Mouse (Mus musculus): ENCODE results near the gene Ankrd12. TPM values are rescaled to one million over a fixed set of nuclear protein-coding genes. Genes with fewer than 3 reads are reported as not detected.

Gene Ankrd12
- total RNA-seq, 2 experiments from 2014 or later = 146 to 153 TPM

DNA sequence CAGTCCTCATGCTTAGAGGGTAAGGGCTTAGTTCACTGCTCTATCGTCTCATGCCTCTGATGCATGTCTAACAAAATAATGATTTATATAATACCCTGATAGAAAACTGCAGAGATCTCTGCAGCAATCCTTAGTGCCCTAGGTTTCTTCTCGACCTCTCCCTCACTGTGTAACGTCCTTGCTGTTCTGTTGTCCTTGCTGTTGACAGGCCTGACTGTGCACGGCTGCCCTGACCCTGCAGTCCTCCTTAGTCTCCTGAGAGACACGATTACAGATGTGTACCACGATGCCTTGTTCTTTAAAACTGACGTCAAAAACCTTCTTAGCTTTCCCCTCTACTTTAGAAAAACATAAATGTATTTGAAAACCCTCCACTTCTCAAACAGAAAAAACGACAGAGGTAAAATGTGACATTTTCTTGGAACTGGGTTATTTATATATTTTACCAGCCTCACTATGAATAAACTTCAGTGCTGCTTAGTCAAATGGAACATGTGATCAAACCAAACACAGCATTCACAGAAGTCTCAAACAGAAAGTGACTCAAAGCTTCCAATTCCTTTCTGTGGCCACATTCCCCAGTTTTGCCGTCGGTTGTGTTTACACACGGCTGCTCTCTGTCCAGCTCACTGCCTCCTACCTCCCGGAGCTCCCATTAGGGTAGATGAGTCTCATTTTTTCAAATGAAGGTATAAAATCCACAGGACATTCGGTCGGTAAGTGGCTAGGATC, 137.3 kb downstream of the Ankrd12 start:
- intact Hi-C loops (cut with DNase I) = no loop called here
- DNase-seq = no peak

DNA sequence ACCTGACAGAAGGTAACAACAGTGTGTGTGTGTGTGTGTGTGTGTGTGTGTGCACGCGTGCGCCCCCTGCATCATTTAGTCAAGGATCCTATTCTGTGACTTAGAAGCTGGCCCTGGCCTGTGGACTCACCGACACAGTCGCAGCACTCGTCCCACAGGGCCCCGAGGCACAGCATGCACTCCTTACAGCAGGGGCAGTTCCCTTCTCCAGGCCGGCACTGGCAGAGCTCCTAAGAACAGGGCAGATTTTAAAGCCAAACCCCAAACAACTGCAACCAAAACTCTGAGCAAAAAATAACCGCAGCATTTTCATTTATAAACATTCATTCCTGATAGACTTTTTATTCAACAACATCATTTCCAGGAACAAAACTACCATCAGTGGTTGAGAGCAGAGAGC, 139.2 kb downstream of the Ankrd12 start:
- DNase-seq = no peak
- intact Hi-C loops (cut with DNase I) = no loop called here

DNA sequence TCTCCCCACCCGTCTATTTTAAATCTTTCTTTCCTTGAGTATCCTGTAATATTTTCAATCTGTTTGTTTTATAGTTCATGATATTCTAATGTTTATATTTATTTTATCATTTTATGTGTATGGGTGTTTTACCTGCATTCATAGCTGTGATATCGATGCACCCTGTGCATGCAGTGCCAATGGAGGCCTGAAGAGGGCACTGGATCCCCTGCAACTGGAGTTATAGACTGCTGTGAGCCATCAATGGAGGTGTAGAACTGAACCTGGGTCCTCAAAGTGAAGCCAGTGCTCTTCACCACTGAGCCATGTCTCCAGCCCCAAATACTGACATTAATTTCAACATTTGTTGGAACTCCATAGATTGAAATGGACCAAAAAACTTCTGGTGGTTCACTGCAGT, 143.1 kb downstream of the Ankrd12 start:
- no peak for DNase-seq
- intact Hi-C loops (cut with DNase I) = no loop called here

DNA sequence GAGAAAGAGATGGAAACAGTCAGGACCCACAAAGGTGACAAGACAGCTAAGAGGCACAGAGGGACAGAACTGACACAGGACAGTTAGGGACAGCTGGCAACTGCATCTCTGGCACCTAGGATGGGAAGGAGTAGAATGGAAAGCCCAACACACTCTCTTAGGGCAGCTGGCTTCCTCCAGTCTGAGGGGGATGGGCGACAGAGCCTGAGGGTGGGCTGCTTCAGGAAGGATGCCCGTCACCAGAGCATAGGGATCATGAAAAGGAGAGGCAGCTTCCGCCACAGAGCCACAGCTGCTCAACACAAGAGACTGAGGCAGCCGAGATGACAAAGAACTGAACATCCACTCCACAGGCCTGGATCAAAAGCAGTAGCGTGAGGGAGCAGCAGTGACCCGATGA, 145.4 kb downstream of the Ankrd12 start:
- intact Hi-C loops (cut with DNase I) = no loop called here
- peak; percentile 48 for DNase-seq

DNA sequence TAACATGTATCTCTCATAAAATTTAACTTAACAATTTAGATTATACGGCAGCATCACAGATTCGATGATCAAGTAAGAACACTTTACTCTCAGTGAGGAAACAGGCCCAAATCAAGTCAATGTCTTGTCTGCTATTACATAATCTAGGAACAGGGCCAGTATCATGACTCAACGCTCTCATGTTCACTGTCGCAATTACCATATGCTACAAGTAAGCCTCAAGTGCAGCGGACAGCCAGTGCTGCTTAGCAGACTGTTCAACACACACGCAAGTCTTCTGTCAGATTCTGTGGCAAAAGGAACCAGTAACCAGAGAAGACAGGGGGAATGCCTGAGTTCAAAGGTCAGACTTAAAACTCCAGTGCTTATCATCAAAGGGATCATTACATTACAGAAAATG, 145.9 kb downstream of the Ankrd12 start:
- no peak for DNase-seq
- intact Hi-C loops (cut with DNase I) = no loop called here

DNA sequence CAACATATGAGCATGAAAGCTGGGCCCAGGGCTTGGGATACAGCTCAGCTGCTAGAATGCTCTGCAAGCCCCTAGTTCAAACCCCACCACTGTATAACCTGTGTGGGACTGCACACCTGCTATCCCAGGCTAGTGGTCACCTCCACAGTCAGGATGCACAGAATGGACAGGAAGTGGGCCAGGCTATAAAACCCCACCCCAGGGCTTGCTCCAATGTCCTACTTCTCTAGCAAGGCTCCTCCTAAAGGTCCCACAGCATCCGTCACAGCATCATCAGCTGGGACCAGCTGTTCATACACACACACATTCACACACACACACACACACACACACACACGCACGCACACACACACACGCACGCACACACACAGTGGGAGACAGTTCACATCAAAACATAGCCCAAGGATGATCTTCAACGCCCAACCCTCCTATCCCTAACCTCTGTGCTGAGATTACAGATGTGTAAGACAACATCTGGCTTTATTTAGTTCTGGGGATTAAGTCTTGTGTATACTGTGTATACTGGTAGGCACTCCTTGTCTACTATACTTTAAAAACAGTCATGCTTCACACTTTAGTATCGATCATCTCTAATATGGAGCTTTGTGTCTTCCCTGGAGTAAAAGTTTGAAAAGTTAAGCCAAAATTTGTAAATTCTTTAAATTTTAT, 146.6 kb downstream of the Ankrd12 start:
- intact Hi-C loops (cut with DNase I) = no loop called here
- no peak for DNase-seq

DNA sequence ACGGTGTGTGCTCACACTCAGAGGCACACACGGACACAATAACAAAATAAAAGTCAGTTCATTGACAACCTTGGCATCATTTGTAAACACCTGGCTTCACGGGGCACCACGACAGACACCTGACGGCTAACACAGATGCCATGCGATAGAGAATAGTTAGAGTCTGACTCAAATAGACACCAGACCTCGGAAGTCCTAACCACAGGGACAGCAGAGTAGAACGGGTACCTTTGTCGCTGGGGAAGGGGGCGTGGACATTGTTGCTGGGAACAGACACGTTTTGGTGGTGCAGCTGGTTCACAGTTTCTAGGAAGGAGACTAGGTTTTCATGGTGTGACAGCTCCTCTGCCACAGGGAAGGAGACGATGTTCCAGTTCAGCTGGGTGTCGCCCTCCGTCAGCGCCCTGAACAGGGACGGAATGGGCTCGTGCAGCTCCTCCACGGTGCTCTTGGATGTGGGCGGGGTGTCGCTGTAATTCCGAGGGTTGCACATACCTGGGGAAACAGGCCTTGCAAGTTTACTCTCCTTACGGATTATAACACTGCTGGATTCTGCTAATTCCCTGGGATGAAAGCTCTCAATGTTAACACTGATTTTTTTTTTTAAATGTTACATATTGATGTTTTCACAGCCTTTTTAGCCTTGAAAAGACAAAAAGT, 147.4 kb downstream of the Ankrd12 start:
- intact Hi-C loops (cut with DNase I) = no loop called here
- no peak for DNase-seq

DNA sequence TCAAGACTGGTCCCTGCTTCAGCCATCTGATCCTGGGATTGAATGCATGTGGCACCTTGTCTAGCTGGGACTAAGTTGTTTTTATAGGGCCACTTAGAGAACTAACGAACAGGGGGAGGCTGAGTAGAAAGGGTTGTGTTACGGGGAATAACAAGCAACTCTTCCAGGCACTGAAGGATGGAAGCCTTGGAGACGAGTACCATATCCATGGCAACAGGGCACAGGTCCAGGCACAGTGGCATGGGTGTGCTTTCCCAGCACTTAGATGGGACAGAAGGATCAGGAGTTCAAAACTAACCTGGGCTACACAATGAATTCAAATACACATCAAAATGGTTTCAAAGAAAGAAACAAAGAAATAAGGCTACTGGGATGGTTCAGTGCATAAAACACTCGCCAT, 149.8 kb downstream of the Ankrd12 start:
- intact Hi-C loops (cut with DNase I) = no loop called here
- peak; percentile 52 for DNase-seq

DNA sequence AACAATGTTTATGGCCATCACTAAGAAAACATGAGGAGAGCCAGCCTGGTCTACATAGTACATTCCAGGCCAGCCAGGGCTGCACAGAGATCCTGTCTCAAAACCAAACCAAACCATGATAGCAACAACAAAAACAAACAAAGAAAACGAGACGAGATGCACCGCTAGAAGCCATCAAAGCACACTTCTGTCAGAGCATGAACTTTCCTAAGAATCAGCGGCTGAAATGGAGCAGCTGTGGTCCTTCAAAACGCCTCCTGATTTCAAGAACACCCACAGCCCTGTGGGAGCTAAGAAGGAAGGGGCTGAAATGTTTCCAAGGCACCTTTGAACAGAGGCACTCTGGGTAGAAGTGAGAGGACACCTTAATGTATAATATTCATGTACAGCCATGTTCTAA, 152.7 kb downstream of the Ankrd12 start:
- intact Hi-C loops (cut with DNase I) = no loop called here
- no peak for DNase-seq

DNA sequence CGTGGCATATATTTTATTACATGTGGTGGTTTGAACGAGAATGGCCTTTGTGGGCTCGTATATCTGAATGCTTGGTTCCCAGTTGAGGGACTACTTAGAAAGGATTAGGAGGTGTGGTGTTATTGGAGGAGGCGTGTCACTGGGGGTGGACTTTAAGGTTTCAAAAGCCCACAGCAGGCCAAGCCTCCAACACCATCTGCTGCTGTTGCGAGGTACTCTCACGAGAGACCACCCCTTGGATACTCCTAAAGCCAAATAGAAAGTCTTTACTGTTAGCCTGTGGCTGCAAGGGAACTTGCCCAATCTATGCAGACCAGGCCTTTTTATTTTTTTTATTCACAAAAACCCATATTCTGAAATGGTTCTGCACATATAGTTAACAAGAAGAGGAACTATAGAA, 154.9 kb downstream of the Ankrd12 start:
- intact Hi-C loops (cut with DNase I) = no loop called here
- DNase-seq = no peak

DNA sequence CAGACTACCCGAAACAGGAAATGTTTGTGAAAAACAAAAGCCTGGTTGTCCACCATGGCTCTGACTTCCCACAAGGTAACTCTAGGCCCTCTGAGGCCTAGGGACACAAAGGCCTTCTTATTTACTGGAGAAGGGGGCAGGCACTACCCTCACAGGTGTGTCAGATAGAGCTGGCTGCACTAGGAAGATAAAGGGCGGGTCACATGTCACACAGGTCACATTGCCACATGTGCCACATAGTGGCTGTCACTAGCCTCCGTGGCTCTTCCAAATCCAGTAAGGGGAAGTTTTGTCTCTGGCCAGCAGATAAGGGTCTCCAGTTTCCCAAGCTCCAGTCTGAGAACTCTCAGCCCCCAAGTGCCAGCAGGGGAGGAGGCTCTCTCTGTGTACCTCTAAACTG, 157.7 kb downstream of the Ankrd12 start:
- intact Hi-C loops (cut with DNase I) = no loop called here

DNA sequence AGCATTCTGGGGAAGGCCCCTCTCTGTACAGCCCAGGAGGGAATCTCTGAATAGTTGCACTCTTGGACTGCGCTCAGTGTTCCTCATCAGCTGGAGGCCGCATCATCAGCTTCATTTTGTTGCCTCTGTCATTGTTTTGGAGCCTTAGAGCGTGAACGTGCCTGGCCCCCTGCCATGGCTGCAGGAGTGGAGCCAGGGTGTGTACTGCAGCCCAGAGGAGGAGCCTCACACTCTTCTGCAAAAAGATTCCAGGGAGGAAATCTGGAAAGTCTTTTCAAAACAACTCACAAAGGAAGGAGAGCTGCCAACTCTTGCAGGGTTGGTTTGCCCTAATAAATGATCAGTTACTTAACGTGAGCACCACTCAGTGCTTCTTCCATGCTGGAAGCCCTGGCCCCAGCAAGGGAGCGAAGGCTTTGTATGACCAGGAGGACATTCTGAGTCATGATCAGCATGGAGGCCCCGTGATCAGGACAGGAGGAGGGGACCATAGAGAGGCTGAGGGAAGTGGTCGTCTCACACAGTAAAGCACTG, 160.7 kb downstream of the Ankrd12 start:
- peak; percentile 88 for DNase-seq
- intact Hi-C loops (cut with DNase I) = no loop called here

More for the DNA sequence above, 157.7 kb downstream of the Ankrd12 start:
- no peak for DNase-seq

Other genes starting within 250 kb of the Ankrd12 start
- 10 to 100 TPM; 37.6 to 38.2 TPM for gene Ralbp1, start 191.3 kb downstream of the Ankrd12 start, total RNA-seq (2021)
- gene Twsg1, start 125.9 kb downstream of the Ankrd12 start, total RNA-seq (2021) = 10 to 100 TPM; 35.5 to 38.3 TPM
- gene Ndufv2, start 24.5 kb upstream of the Ankrd12 start, total RNA-seq (2021) = 100 to 1,000 TPM; 200 to 211 TPM
- 10 to 100 TPM; 58.2 to 60.3 TPM for gene Washc1, start 34.5 kb upstream of the Ankrd12 start, total RNA-seq (2021)
- 1 to 10 TPM; 6.1 to 6.5 TPM for gene Ddx11, start 46.4 kb upstream of the Ankrd12 start, total RNA-seq (2021)

Measured in left cerebral cortex, postnatal 4 days (tissue).